Mouse (Mus musculus) lung, postnatal 0 days (tissue): ENCODE results near the gene Shc3. TPM values are rescaled to one million over a fixed set of nuclear protein-coding genes. Genes with fewer than 3 reads are reported as not detected.
A peak's percentile ranks its signal among the peaks of the same experiment; 100 is the strongest.

Source experiments
- ATAC-seq: fragments of 200-750 bp; cut with Nextera tagmentation; 2 replicates; pipeline ENCODE4 v1.8.0; 2017; ENCODE audit warnings: moderate library complexity
- DNase-seq: peaks from one replicate; pipeline ENCODE4 v3.0.0-alpha.2; 2016; ENCODE audit warnings: low spot score
- H3K27ac ChIP-seq: fragments of 300-500 bp; sonication (generic); 2 replicates; pipeline ENCODE4 v1.5.1; 2014; ENCODE audit warnings: antibody characterized with exemption, mild to moderate bottlenecking, low read length, mixed read lengths
- H3K27me3 ChIP-seq: fragments of 300-500 bp; sonication (generic); replicated peaks from 2 replicates; pipeline ENCODE4 v1.6.1; 2014; ENCODE audit warnings: low read length, mixed read lengths; ENCODE audit not compliant: insufficient read depth
- H3K36me3 ChIP-seq: fragments of 300-500 bp; sonication (generic); 2 replicates; pipeline ENCODE4 v1.6.1; 2014; ENCODE audit warnings: low read length, mixed read lengths; ENCODE audit not compliant: insufficient read depth
- H3K4me1 ChIP-seq: fragments of 300-500 bp; sonication (generic); 2 replicates; pipeline ENCODE4 v1.6.1; 2014; ENCODE audit warnings: antibody characterized with exemption, low read depth, low read length, mixed read lengths; ENCODE audit not compliant: insufficient read depth
- H3K4me2 ChIP-seq: fragments of 300-500 bp; sonication (generic); replicated peaks from 2 replicates; pipeline ENCODE4 v1.6.1; 2014; ENCODE audit warnings: low read depth, mild to moderate bottlenecking, low read length, moderate library complexity, mixed read lengths
- H3K4me3 ChIP-seq: fragments of 300-500 bp; sonication (generic); 2 replicates; pipeline ENCODE4 v1.5.1; 2014; ENCODE audit warnings: low read depth, low read length
- H3K9ac ChIP-seq: fragments of 300-500 bp; sonication (generic); replicated peaks from 2 replicates; pipeline ENCODE4 v1.6.1; 2014; ENCODE audit warnings: low read depth, mild to moderate bottlenecking
- H3K9me3 ChIP-seq: fragments of 300-500 bp; sonication (generic); 2 replicates; pipeline ENCODE4 v1.6.1; 2016; ENCODE audit warnings: low read length, mixed read lengths
- CTCF ChIP-seq: IDR thresholded peaks from 2 replicates; pipeline ENCODE4 v1.5.1; 2016; ENCODE audit warnings: antibody characterized with exemption, mild to moderate bottlenecking
- EP300 ChIP-seq: IDR thresholded peaks from 2 replicates; pipeline ENCODE4 v1.6.1; 2016; ENCODE audit warnings: antibody characterized with exemption, mild to moderate bottlenecking, control low read depth
- WGBS: fragments of 180-500 bp; shearing (Covaris S2); extraction: QIAGEN DNeasy Blood & Tissue Kit; methylation state at CpG from one replicate; pipeline ENCODE4 v1.1.7; 2014; 5-methylcytosine and 5-hydroxymethylcytosine counted together
- polyA plus RNA-seq: library from polyadenylated mRNA; unstranded; fragments of >200 nt; fragmentation: Nextera tagmentation; extraction: Ambion mirVana; gene quantifications from 2 replicates; pipeline ENCODE4 v1.2.1, GENCODE M21; 2015

The Shc3 gene
- polyA plus RNA-seq, result 0.10 and 0.12 TPM in 2 replicates

DNA sequence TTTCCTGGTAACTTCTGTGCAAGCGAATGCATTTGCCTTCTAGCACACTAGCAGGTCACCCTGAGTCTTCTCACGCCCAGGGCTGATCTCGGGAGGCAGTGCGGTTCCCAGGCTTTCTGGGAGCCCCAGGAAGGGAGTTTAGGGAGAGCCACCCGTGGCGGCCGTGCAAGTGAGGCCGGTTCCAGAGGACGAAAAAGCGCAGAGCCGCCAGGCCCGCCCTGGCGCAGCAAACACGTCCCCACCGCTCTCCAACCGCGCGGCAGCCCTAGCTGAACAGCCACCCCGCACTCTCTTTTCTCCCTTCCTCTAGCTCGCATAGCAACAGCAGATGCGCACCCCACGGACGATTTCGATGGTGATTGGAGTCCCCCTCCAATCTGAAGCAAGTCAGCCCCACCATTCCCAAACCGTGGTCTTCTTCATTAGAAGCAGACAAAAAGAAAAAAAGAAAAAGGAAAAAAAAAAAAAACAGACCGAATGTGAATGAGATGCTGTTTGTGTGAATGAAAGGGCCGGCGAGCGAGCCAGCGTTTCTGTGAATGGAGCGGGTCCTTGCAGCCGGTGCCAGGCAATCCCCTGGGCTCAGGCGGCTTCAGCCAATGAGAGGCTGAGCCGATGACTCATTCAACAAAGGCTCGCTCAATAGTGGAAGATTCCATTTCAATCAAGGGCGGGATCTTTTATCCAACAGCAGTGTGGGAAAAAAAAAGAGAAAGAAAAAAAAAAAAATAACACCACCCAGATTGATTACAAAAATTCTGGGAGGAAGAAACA, at the start of gene Shc3:
Gene Shc3 (minus strand): TSS at position 509 of the 774 bp plus-strand sequence.
- H3K27ac ChIP-seq, result no peak within 1 kb of the TSS
- H3K36me3 ChIP-seq, result no peaks in the 10 kb centered on the region

DNA sequence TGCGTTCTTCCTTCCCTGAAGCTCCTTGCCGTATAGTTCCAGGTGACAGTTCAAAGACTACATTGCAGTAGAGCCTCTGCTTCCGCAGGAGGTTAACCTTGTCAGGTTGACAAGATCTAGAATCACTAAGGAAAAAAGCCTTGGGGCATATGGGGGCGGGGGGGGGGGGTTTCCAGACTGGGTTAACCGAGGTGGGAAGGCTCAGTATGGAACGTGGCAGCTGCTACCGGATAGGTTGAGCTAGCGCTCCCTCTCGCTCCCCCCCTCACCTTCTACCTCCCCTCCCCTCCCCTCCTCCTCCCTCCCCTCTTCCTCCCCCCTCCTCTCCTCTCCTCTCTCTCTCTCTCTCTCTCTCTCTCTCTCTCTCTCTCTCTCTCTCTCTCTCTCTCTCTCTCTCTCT, 49.4 kb upstream of the Shc3 start:
- Histone ChIP-seq H3K9ac (no peak overlapping the region), H3K27me3 (no peaks in the 10 kb centered on the region), H3K4me1 (no peaks in the 10 kb centered on the region), H3K9me3 (no peaks in the 10 kb centered on the region), H3K4me2 (no peak overlapping the region), H3K36me3 (no peaks in the 10 kb centered on the region), H3K27ac (no peak overlapping the region), H3K4me3 (no peak overlapping the region)
- TF ChIP-seq EP300 (no peak), CTCF (no peak)
- 18% methylated on average over 8 of the region's 9 CpGs for WGBS
- ATAC-seq (no peak), DNase-seq (no peak)

More for the DNA sequence above, at the start of gene Shc3:
- DNase-seq, result peak; percentile 82
- ATAC-seq, result peak; percentile 86
- no peak within 1 kb of the TSS for H3K9ac ChIP-seq
- peaks cover 45% of the 10 kb centered on the region for H3K27me3 ChIP-seq
- peak within 1 kb of the TSS; percentile 21 for H3K4me3 ChIP-seq
- no peak for TF ChIP-seq EP300
- TF ChIP-seq CTCF, result no peak
- no peaks in the 10 kb centered on the region for H3K9me3 ChIP-seq
- WGBS, result 1% methylated on average over 35 of the region's 36 CpGs
- H3K4me2 ChIP-seq, result peak within 1 kb of the TSS; percentile 61
- no peaks in the 10 kb centered on the region; the same call in 1 of the 2 replicates for H3K4me1 ChIP-seq

DNA sequence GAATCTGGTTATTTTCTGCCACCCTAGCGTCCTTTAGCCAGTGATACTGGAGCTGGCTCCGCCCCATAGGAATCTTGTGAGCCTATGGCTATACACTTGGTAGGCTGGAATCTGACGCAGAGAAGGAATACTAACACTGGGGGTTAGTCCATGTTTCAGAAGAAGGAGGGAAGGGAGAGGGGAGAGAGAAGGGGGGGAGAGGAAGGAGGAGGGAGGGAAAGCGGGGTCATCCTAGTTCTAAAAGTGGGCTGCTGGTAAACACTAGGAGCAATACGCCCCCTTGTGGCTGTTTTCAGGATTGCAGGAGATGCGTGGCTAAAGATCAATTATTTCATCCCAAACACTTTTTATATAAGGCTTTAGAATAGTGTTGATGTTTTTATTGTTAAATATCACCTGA, 48.6 kb upstream of the Shc3 start:
- no peaks in the 10 kb centered on the region for H3K9me3 ChIP-seq
- WGBS, result 19% methylated on average over 6 of the region's 6 CpGs
- peak; percentile 63 for ATAC-seq

DNA sequence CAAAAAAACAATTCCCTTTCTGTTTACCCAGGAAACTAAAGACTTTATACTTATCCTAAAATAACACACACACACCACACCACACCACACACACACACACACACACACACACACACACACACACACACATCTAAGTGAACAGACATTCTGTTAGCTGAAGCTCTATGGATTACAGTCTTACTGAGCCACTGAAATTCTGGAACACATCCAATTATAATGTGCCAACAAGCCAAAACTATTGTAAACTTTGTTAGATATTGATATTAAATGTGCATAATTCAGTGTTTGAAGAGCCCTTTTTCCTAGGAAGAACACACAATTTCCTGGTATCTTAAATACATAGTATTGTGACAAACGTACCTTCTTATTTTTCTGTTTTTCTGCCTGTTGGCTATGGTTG, 48.1 kb upstream of the Shc3 start:
- Histone ChIP-seq H3K4me2 (no peak overlapping the region), H3K27me3 (no peaks in the 10 kb centered on the region), H3K36me3 (no peaks in the 10 kb centered on the region), H3K9me3 (no peaks in the 10 kb centered on the region), H3K4me1 (no peaks in the 10 kb centered on the region), H3K9ac (no peak overlapping the region), H3K4me3 (no peak overlapping the region), H3K27ac (no peak overlapping the region)
- no peak for TF ChIP-seq EP300
- no peak for TF ChIP-seq CTCF
- no peak for ATAC-seq
- DNase-seq, result peak; percentile 31
- WGBS, result 45% methylated on average over 1 of the region's 1 CpGs

More for the DNA sequence above, 48.6 kb upstream of the Shc3 start:
- DNase-seq, result peak; percentile 69
- Histone ChIP-seq H3K27ac (no peak overlapping the region), H3K27me3 (no peaks in the 10 kb centered on the region), H3K4me1 (no peaks in the 10 kb centered on the region), H3K36me3 (no peaks in the 10 kb centered on the region), H3K4me2 (peak overlapping the region; percentile 34; the same call in 1 of the 2 replicates), H3K4me3 (no peak overlapping the region), H3K9ac (no peak overlapping the region)
- TF ChIP-seq EP300 (no peak), CTCF (peak; percentile 84)

DNA sequence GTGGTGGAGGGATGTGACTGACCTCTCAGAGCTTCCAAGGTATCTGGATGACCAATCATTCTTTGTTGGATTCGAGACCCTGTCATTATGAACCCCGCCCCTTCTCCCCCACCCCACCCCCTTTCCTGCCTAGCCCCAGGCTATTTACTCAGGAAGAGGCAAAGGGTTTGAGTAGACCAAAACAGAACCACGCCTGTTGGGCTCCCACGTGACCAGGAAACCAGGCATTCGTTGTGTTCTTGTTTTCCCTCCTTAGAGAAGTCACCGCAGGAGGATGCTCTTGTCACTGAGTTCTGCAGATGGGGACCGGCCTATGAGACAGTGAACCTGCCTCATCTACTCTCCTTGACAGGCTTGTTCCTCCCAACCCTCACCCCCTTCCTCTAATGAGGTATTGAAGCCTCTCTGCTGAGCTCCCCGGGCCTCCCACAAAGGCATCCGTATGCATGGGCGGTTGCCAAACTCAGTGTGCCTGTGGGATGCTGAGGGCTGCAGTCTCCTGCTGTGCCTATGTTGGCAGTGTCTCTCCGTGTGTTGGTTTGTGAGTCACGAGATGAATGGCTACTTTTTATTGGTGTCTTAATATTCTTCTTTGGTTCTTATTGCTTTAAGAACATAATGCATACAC, 47.3 kb upstream of the Shc3 start:
- Histone ChIP-seq H3K27me3 (no peaks in the 10 kb centered on the region), H3K9ac (no peak overlapping the region), H3K27ac (no peak overlapping the region), H3K9me3 (no peaks in the 10 kb centered on the region), H3K4me1 (no peaks in the 10 kb centered on the region), H3K4me3 (no peak overlapping the region), H3K4me2 (no peak overlapping the region), H3K36me3 (no peaks in the 10 kb centered on the region)
- DNase-seq, result no peak
- ATAC-seq, result no peak
- 24% methylated on average over 12 of the region's 12 CpGs for WGBS
- TF ChIP-seq CTCF (no peak), EP300 (no peak)

DNA sequence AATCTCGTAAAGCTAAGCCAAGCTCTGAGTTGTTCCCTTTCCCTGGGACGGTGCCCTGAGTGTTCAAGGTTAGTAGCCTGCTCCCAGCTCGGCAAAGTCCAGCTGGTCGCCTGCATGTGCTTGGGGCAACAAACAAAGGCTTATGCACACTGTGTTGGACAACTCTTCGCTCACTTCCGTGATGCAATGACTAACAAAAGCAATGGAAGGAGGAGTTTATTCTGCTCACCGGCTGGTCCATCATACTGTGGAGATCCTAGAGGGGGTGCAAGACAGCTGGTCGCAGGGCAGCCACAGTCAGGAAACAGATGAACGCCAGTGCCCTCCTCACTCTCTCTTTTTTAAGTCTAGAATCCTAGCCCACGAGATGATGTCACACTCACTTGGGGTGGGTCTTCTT, 46.6 kb upstream of the Shc3 start:
- 53% methylated on average over 10 of the region's 10 CpGs for WGBS
- no peak overlapping the region for H3K9ac ChIP-seq
- H3K4me3 ChIP-seq, result no peak overlapping the region
- no peaks in the 10 kb centered on the region for H3K4me1 ChIP-seq
- H3K36me3 ChIP-seq, result no peaks in the 10 kb centered on the region
- no peaks in the 10 kb centered on the region for H3K9me3 ChIP-seq
- DNase-seq (no peak), ATAC-seq (no peak)
- H3K27ac ChIP-seq, result no peak overlapping the region
- H3K27me3 ChIP-seq, result no peaks in the 10 kb centered on the region
- no peak overlapping the region for H3K4me2 ChIP-seq
- no peak for TF ChIP-seq CTCF
- TF ChIP-seq EP300, result no peak
